Mouse (Mus musculus) left cerebral cortex, adult 18-20 months (tissue): Measurements from ENCODE around the gene Adam11. TPM values are rescaled to one million over a fixed set of nuclear protein-coding genes. Genes with fewer than 3 reads are reported as not detected.

ENCODE experiments used
- DNase-seq, 2 experiments: peaks; one replicate each; pipeline ENCODE4 v3.0.0; 2021 to 2022; ENCODE audit warnings: low spot score in 2 of 2, mixed read lengths in 1 of 2
- total RNA-seq, 2 experiments: library from RNA; stranded (reverse); gene quantifications; 2 replicates each; pipeline ENCODE4 v1.2.3; 2021

Adam11 gene
- total RNA-seq, 2 experiments from 2014 or later: 125 to 129 TPM

GRCm38 (mm10) chr11:102752896-102753590, 8.2 kb upstream of the Adam11 start:
- DNase-seq: no peak

GRCm38 (mm10) chr11:102753591-102754324, 7.5 kb upstream of the Adam11 start:
- no peak for DNase-seq

- DNase-seq: no peak
Measured at GRCm38 (mm10) chr11:102754416-102754815, 6.8 kb upstream of the Adam11 start.

DNA sequence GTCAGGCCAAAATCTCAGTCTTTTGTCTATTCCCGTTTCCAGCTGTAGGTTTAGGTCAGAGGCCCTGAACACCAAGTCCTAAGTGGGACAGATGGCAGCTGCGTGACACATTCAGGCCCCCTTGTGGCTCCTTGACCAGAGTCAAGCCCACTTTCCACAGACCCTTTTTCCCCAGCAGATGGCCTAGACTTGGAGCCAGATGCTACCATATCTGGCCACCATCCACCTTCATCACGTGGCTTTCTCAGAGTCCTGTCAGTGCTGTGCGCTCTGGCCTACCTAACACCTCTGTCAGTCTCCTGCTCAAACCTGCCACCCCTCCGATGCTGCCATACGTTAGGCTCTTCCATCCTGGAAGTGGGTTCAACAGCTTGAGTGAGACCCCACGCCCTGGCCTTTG, 5.8 kb upstream of the Adam11 start:
- DNase-seq: no peak

DNA sequence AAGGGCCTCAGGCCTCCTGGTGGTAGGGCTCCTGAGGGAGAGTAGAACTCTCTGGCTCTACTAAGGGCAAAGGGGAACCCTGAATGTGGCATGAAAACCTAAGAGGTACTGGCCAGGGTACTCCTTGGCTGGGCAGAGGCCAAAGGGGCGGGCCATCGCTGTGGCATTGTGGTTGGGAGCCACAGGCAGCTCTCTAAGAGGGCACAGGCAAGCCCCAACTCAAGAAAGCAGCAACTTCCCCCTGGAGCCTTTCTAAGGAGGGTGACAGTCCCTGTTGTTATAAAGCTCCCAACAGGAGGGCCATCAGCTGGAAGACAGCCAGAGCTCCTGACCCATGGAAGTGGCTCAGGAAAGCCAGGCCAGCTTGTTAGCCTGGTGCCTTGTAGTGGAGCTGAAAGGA, 2.3 kb upstream of the Adam11 start:
- DNase-seq: no peak

- no peak for DNase-seq
Measured at GRCm38 (mm10) chr11:102760805-102761308, 382 bp upstream of the Adam11 start.

DNA sequence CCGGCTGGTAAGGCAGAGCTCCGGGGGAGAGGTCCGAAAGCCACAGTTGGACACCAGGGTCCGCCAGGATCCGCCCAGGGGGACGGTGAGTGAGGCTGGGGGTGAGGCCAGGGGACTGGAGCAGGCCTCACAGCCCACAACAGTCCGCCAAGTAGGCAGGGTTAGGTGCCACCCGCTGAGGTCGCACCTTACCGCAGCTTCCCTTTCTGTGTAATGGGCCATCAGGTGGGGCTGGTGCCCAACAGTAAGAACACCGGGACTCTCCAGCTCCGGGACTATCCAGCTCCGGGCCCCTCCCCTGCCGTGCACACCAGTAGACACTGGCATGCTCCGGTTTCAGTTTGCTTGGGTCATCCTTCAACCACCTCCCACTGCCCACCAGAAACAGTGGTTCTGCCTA, 1.0 kb downstream of the Adam11 start:
- no peak for DNase-seq

- no peak for DNase-seq
Measured at GRCm38 (mm10) chr11:102763009-102763767, 1.9 kb downstream of the Adam11 start.

- DNase-seq: no peak
Measured at GRCm38 (mm10) chr11:102765416-102765815, 4.2 kb downstream of the Adam11 start.

GRCm38 (mm10) chr11:102767055-102767670, 5.9 kb downstream of the Adam11 start:
- DNase-seq: no peak

DNA sequence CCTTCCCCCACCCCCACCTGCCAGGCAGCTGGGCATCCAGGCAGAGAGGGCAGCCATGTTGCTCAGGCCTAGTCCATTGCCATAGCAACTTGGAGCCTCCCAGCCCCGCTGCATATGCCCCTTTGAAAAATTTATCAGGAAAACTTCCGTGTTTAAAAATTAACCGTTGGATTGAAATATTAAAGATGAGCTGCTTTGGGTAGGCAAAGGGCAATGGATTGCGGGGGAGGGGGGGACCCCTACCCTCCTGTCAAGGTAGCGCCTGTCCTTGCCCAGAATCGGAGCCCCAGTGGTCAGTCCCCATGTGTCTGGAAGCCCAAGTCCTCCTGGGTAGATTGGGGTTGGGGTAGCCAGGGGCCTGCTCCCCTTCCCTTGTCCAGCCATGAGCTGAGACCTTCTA, 7.9 kb downstream of the Adam11 start:
- DNase-seq: no peak

- DNase-seq: no peak
Measured at GRCm38 (mm10) chr11:102769993-102770661, 8.9 kb downstream of the Adam11 start.

GRCm38 (mm10) chr11:102770662-102771435, 9.6 kb downstream of the Adam11 start:
- no peak for DNase-seq

GRCm38 (mm10) chr11:102771916-102772714, 10.9 kb downstream of the Adam11 start:
- DNase-seq: no peak

GRCm38 (mm10) chr11:102772771-102773700, 11.8 kb downstream of the Adam11 start:
- DNase-seq: no peak

DNA sequence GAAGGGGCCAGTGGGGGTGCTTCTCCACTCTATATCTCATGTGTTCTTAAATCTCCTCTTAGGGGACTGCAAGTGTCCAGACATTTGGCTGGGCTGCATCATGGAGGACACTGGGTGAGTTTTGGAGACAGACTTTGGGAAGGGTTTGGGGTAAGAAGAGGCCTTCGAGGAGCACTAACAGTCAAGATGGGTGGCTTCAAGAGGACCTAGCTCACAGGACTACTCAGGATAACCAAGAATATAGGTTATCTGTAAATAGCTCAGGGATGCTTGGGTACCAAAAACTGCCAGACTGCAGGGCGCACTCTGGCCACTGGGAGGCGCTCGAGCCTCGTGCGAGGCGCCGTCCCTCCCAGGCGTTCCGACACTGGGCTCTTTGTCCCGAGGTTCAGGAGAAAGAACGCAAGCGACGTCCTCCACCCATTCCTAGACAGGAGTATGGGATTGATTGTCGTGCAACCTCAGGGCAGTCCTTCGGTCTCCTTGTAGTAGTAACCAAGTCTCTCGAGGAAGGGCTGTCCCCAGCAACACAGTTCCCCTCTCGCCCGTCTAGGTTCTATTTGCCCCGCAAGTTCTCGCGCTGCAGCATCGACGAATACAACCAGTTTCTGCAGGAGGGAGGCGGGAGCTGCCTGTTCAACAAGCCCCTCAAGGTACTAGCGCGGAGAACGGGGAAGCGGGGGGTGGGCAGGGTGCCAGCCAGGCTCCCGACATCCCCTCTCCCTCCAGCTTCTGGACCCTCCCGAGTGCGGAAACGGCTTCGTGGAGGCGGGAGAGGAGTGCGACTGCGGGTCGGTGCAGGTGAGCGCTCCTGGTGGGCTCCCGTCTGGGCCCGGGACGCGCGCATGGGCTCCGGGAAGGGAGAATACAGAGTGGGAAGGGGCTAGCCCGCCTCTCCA, 12.7 kb downstream of the Adam11 start:
- DNase-seq: peak; percentile 87 to 89

GRCm38 (mm10) chr11:102774621-102775141, 13.4 kb downstream of the Adam11 start:
- DNase-seq: peak; percentile 67 to 73
